Comparison of ENCODE assay signal across 13 mouse cellular contexts in genomic region chr11:24098662-24099061, GRCm38 (mm10). TPM values are rescaled to one million over a fixed set of nuclear protein-coding genes. Genes with fewer than 3 reads are reported as not detected.
A peak's percentile ranks its signal among the peaks of the same experiment; 100 is the strongest.
DNase-seq lines count a peak whose midpoint lies in the region; ATAC-seq and TF ChIP-seq lines count a peak whose summit lies in the region.
"Had no signal": no experiment of that assay in that cellular context is flagged by ENCODE, and none has a peak within 500 bp of the region (broad histone marks: within the 10 kb centered on the region; RNA-seq: fewer than 3 reads in every experiment).

No protein-coding gene starts in this region.

- H3K36me3 ChIP-seq in G1E (replicated peaks), result peaks cover 72% of the 10 kb centered on the region
- no peaks in the 10 kb centered on the region for H3K36me3 ChIP-seq in embryonic facial prominence, embryonic 14.5 days (ENCODE audit: control insufficient read depth, insufficient read depth, low read length)
- peaks cover 3% of the 10 kb centered on the region; the same call in 1 of the 2 replicates for H3K36me3 ChIP-seq in hindbrain, embryonic 13.5 days

- no peak overlapping the region for H3K9ac ChIP-seq in embryonic facial prominence, embryonic 14.5 days (ENCODE audit: low read depth, low read length)
- 0 out of 2 replicates have a peak overlapping the region, but pooled peaks have one; percentile 31 for H3K9ac ChIP-seq in hindbrain, embryonic 13.5 days

- WGBS in embryonic facial prominence, embryonic 14.5 days, result 41% methylated on average over 3 of the region's 3 CpGs
- WGBS in hindbrain, embryonic 13.5 days, result 31% methylated on average over 3 of the region's 3 CpGs

- no peak for DNase-seq in G1E (ENCODE audit: low spot score)
- no peak for DNase-seq in embryonic facial prominence, embryonic 14.5 days (ENCODE audit: low spot score)
- DNase-seq in frontal cortex, postnatal 10 days (ENCODE audit: low spot score in 2 of 2), result no peak
- DNase-seq in lung, postnatal 10 days, result no peak
- DNase-seq in right cerebral cortex, postnatal 4 days, result no peak
- DNase-seq: cerebellum, postnatal 25 days; gastrocnemius, postnatal 36 days; kidney, postnatal 25 days had no signal

- H3K9me3 ChIP-seq in G1E (replicated peaks), result no peaks in the 10 kb centered on the region
- H3K9me3 ChIP-seq in embryonic facial prominence, embryonic 14.5 days (ENCODE audit: control insufficient read depth, low read length), result no peaks in the 10 kb centered on the region
- no peaks in the 10 kb centered on the region for H3K9me3 ChIP-seq in hindbrain, embryonic 13.5 days

- H3K4me3 ChIP-seq in G1E (ENCODE audit: low read depth, low read length), result peak overlapping the region; percentile 58; the same call in 1 of the 2 replicates
- no peak overlapping the region for H3K4me3 ChIP-seq in embryonic facial prominence, embryonic 14.5 days (ENCODE audit: low read depth, low read length)
- no peak overlapping the region for H3K4me3 ChIP-seq in hindbrain, embryonic 13.5 days

- no peak overlapping the region for H3K4me2 ChIP-seq in embryonic facial prominence, embryonic 14.5 days (ENCODE audit: low read depth, low read length)
- peak overlapping the region; percentile 37 for H3K4me2 ChIP-seq in hindbrain, embryonic 13.5 days

- no peak for ATAC-seq in G1E (ENCODE audit: extremely low read depth, insufficient number of reproducible peaks, low FRiP score, poor library complexity, severe bottlenecking)
- ATAC-seq in embryonic facial prominence, embryonic 14.5 days (ENCODE audit: low read depth), result no peak
- no peak for ATAC-seq in hindbrain, embryonic 13.5 days (ENCODE audit: low FRiP score)
- ATAC-seq in megakaryocyte, adult 5-6 weeks (ENCODE audit: poor library complexity, severe bottlenecking), result 0 out of 2 replicates have a peak, but pooled peaks have one; percentile 5
- ATAC-seq: activated CD4-positive, CD25-positive, alpha-beta regulatory T cell, adult 4 months had no signal

- TF ChIP-seq CTCF in G1E (IDR thresholded peaks at IDR 0.05; ENCODE audit: low read depth, low read length), result no peak

- no peaks in the 10 kb centered on the region for H3K27me3 ChIP-seq in G1E (ENCODE audit: insufficient read depth, low read length)
- H3K27me3 ChIP-seq in embryonic facial prominence, embryonic 14.5 days (replicated peaks; ENCODE audit: control insufficient read depth, insufficient read depth, low read length), result no peaks in the 10 kb centered on the region
- H3K27me3 ChIP-seq in hindbrain, embryonic 13.5 days, result no peaks in the 10 kb centered on the region

- H3K4me1 ChIP-seq in G1E (ENCODE audit: insufficient read depth, low read depth, low read length), result peaks cover 86% of the 10 kb centered on the region
- H3K4me1 ChIP-seq in embryonic facial prominence, embryonic 14.5 days (ENCODE audit: control insufficient read depth, insufficient read depth, low read length), result peaks cover 71% of the 10 kb centered on the region
- H3K4me1 ChIP-seq in hindbrain, embryonic 13.5 days (replicated peaks), result peaks cover 94% of the 10 kb centered on the region

- 0 out of 2 replicates have a peak overlapping the region, but pooled peaks have one; percentile 25 for H3K27ac ChIP-seq in embryonic facial prominence, embryonic 14.5 days (replicated peaks; ENCODE audit: low read depth, low read length)
- H3K27ac ChIP-seq in hindbrain, embryonic 13.5 days, result peak overlapping the region; percentile 48; the same call in 1 of the 2 replicates

RNA-seq across cellular contexts. Expression of gene Bcl11a, which starts 20.8 kb away (rescaled TPM):
- 93.2 and 102 TPM in 2 replicates for total RNA-seq in G1E (2014; fragmentation: Nextera tagmentation)
- total RNA-seq in G1E (2017), result 20.6 and 25.4 TPM in 2 replicates
- 53.5 and 54.9 TPM in 2 replicates for polyA plus RNA-seq in G1E (2012)
- 26.4 and 30.1 TPM in 2 replicates for polyA plus RNA-seq in embryonic facial prominence, embryonic 14.5 days (2014; fragmentation: Nextera tagmentation; extraction: Ambion mirVana)
- 116 and 129 TPM in 2 replicates for polyA plus RNA-seq in hindbrain, embryonic 13.5 days (2015; fragmentation: Nextera tagmentation; extraction: Ambion mirVana)
- 31.4 and 33.7 TPM in 2 replicates for total RNA-seq in megakaryocyte, adult 5-6 weeks (2015)
- 16.2 and 34.6 TPM in 2 replicates for total RNA-seq in megakaryocyte, adult 5-6 weeks (2017)

RNA-seq across cellular contexts. Expression of gene A830031A19Rik, which starts 23.8 kb away (rescaled TPM):
- not detected in 2 replicates for total RNA-seq in G1E (2014; fragmentation: Nextera tagmentation)
- total RNA-seq in G1E (2017), result 0.16 TPM in 1 of 2 replicates, not detected in the other
- polyA plus RNA-seq in G1E (2012), result not detected in 2 replicates
- polyA plus RNA-seq in embryonic facial prominence, embryonic 14.5 days (2014; fragmentation: Nextera tagmentation; extraction: Ambion mirVana), result not detected in 2 replicates
- polyA plus RNA-seq in hindbrain, embryonic 13.5 days (2015; fragmentation: Nextera tagmentation; extraction: Ambion mirVana), result 0.23 TPM in 1 of 2 replicates, not detected in the other
- total RNA-seq in megakaryocyte, adult 5-6 weeks (2015), result not detected in 2 replicates
- not detected in 2 replicates for total RNA-seq in megakaryocyte, adult 5-6 weeks (2017)
- total RNA-seq: gastrocnemius, postnatal 36 days; heart, postnatal 25 days; neutrophil, adult 5-6 weeks had no signal
- polyA plus RNA-seq: activated CD4-positive, CD25-positive, alpha-beta regulatory T cell, adult 4 months had no signal
